Mouse (Mus musculus) embryo, embryonic 11.5 days (tissue): Measurements from ENCODE around the gene Slc16a13.

Experiments used
- DNase-seq: peaks from one replicate; pipeline ENCODE4 v3.0.0-alpha.2; 2012; ENCODE audit warnings: low read depth, low spot score

The Slc16a13 gene

DNA sequence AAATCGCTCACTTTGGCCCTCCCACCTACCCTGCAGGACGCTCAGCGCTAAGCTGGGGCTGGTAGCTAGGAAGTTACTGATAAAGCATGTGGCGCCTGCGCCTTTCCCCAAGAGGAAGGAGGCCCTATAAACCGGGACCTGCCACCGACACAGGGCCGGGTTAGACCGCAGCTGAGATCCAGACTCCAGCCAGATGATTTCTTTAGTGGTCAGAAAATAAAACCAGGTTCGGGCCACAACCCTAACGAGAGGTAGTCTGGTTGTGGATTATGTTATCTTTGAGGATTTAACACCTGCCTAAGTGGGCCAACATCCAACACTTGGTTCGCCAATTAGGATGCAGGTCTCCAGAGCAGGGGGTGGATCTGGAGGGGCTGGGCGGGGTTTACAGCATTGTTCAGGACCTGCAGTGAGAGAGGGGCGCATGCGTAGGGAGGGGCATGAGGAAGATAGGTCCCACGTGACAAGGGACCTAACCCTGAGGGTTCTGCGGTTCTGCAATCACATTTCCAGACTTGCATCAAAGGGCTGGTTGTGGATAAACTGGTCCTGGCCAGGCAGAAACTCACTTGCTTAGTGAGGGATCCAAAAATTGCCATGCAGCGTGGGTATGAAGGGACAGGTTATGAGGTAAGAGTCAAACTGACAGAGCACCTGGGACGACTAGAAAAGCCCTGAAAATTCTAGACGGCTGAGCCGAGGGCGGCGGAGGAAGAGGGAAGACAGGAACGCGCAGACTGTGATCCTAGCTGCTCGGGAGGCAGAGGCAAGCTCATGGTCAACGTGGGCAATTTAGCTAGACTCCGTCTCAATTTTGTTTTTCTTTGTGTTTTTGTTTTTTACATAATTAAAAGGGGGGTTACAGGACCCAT is at the start of gene Slc16a13:
Slc16a13 (minus strand) TSS at position 334 of the 872 bp plus-strand sequence.
- peak; percentile 92 for DNase-seq

DNA sequence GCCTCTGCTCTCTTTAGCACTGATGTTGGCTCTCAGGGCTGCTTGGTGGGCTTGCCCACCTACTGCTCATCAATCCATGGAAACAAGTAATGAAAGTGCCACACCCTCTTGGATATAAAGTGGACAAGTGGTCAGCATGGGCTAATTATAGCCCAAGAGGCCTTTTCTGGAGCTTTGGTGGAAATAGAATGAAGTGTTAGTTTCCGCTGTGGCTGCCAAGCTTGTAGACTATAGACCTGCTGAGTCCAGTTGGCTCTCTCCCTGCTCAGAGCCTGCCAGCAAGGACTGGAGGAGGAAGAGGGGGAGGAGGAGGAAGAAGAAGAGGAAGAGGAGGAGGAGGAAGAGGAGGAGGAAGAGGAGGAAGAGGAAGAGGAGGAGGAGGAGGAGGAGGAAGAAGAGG is 45.5 kb upstream of the Slc16a13 start:
- DNase-seq = no peak

DNA sequence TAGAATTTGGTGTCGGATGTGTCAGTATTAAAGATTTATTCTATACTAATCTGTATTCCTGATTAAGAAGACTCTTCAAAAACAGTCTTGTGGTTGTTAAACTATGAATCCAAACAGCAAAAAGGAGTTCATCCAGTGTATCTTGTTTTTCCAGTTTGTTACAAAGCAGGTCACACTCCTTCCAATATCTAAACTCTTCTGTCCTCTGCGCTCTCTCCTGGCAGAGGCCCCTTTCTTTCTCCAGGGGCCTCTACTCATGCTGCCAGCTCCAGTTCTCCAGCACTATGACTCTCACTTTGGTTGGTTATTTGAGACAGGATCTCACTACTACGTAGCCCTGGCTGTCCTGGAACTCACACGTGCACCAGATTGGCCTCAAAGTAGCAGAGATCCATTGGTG is 45.0 kb upstream of the Slc16a13 start:
- DNase-seq = no peak

DNA sequence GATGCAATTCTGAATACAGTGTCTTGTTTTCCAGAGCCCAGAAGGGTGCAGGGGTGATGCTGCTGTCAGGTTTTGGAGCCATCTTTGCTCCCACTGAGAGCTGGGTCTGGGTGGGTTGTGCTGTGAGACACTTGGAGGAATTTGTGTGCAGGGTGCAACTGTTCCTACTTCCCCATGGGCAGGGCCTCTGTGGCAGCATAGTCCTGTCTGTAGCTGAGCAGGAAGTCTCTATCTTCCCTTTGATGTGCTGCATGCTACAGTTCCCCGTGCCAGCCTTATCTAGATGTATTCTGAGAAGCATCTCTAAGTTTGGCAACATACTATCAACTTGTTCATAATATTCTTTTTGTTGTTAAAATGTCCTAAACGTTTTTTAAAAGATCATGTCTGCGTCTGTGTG is 44.4 kb upstream of the Slc16a13 start:
- no peak for DNase-seq

DNA sequence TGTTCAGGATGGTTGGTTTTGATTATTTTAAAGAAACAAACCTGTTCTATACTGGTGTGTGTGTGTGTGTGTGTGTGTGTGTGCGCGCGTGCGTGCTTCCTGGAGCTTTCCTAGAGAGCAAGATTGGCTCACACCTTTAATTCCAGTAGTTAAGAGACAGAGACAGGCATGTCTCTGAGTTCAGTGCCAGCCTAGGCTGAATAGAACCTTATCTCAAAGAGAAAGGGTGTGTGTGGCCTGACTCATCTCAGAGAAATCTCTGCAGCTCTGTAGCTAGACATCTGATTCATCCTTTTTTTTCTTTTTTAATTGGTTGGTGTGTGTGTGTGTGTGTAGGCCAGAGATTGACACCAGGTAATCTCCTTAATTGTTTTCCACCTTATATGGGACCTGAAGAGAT is 38.2 kb upstream of the Slc16a13 start:
- no peak for DNase-seq

DNA sequence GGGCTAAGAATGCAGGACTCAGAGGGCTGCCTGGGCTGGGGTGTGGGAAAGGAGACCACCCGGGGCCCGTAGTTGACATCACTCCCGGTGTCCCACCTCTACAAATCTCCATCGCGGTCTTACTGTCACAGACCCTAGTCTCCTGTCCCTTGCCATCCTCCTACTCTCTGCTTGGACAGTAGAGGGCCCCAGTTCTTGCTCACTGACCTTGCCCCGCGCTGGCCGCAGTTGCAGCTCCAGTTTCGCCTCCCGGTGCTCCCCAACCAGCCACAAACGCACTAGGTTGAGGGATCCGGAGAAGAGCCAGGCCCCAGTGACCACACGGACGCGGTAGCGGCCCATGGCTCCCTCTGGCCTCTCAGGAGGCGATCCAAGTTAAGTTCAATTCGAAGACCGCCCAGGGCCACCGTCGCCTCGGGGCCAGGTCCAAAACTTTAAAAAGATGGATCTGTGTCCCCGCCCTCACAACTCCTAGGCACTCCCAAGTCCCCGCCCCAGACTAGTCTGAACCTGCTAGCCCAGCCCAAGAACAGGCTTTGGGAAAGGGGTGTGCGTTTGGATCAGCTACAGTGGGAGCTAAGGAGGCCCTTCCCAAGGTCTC is 34.2 kb upstream of the Slc16a13 start, which contains the start of gene Alox12:
Alox12 (minus strand) TSS at position 423 of the 601 bp plus-strand sequence.
- no peak for DNase-seq

DNA sequence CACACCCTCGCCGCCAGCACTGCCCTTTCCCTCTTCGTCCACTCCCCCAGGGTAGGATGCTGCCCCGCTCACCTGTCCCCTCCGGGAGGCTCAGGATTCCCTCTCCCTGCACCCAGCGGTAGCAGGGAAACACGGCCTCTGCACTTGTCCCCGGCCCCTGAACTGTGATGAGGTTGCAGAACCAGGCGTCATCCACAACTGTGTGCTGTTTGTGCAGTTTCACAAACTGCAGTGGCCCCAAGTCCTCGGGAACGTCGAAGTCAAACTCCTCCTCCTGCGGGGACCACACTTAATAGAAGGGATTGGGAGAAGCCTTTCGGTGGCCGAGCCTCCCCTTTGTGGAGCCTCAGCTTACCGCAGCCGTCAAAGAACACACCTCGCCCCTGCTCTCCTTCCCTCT is 33.5 kb upstream of the Slc16a13 start:
- no peak for DNase-seq

DNA sequence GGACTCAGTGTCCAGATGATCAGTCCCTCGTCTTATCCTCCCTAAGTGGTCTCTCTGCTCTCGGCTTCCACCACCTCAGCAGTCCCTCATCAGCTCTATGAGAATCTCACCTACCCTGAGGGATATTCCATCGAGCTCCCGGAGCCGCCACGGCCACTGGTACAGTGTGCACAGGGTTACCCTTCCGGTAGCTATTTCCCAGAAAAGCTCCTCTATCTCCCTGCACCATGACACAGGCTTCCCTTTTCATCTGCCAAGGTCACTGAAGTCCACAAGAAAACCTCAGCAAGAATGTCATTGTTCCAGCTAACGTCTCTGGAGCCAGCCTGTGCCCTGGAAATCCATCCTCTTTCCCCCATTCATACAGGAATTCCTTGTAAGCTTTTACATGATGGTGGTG is 31.0 kb upstream of the Slc16a13 start:
- DNase-seq = no peak

DNA sequence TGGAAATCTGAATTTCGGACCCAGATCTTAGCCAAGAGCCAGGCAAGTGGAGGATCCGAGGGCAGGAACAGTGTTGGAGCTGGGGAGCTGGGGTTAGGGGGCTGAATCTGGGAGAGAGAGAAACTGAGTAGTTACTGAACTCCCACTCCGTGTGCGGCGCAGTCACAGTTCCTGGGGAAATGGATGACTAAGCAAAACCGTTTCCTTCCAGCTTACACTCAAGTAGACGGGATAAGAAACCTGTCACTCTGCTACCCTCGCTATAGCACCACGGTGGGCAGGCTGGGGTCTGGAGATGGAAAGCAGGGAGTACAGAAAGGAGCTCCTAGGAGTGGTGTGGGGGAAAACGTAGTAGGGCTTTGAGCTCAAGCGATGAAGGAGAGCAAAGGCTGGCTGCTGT is 29.3 kb upstream of the Slc16a13 start:
- DNase-seq = no peak

DNA sequence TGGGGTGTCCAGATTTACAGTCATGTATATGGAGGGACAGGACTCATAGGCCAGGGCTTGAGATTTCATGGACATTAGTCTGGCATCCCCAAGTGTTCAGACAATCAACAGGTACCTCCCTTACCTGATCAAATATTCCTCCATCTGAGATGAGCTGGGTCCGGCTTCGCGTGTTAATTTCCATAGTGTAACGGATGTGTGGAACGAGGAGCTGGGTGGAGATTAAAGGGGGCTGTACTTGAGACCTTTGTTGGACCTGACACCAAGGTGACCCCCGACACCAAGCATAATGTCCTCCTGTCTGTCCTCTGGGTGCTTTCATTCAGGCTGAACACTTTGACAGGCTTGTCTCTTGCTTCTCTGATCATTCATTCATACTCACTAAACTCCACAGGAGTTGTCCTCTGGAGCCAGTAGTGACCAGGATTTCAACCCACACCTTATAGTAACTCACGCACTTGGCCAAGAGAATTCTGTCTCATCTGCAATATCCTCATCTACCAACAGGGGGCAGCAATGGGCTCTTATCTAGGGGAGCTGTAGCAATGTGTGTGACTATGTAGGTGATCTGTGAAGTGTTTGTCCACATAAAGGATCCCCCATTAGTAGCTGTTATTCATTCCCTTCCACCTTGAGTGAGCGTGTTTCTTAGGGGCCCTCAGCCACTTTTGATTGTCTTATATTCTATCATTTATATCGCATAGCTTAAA is 26.4 kb upstream of the Slc16a13 start:
- DNase-seq = no peak

DNA sequence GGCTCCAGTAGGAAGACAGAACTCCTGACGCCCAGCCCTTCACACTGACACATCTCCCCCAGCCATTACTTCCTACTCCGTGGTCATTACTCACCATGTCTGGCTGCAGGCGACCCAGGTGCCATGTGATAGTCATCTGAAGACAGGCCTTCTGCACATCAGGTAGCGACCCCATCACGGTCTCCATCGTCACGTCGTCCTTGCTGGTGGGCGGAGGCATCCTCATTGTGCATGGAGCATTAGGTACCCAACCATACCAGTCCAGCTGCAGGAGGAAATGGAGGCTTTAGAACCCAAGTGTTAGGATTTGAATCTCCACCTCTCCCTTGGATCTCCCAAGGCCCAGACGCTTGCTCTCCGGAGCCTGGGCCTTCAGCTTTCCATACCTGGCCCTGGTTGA is 21.7 kb upstream of the Slc16a13 start:
- no peak for DNase-seq

DNA sequence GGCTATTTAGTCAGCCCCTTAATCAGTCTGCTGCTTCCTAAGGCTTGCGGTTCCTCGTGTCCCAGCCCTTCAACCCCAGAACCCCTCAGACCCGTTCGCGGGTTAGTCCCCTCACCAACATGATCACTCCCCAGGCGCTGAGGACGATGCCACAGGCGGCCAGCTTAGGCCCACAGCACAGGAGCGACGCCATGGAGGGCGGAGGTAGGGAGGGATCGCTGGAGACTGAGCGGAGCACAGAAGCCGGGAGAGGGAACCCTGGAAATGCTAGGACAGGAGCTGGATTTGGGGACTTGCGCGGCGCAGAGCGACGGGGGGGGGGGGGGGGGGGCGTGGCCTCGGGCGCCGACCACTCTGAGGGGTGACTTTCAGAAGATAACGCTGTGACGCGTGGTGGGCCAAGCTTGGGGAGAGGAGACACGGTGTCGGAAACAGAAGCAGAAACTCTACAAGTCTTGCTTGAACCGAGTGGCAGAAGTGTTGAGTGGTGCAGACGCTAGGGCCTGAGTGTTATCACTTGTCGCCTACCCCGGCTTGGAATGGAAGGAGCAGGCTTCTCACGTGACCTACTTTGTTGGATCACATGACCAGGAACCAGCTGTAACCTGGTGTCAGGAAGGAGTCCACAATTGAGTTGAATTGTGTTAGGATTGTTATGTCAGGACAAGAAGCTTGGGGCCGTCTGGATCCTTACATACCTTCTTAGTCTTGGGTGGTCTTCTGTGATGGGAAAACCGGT is 18.8 kb upstream of the Slc16a13 start, which contains the start of the genes Gm21988 and Rnasek:
Gm21988 (minus strand) TSS at position 290 of the 739 bp plus-strand sequence.
Rnasek (minus strand) TSS at position 302 of the 739 bp plus-strand sequence.
- DNase-seq = peak; percentile 75

DNA sequence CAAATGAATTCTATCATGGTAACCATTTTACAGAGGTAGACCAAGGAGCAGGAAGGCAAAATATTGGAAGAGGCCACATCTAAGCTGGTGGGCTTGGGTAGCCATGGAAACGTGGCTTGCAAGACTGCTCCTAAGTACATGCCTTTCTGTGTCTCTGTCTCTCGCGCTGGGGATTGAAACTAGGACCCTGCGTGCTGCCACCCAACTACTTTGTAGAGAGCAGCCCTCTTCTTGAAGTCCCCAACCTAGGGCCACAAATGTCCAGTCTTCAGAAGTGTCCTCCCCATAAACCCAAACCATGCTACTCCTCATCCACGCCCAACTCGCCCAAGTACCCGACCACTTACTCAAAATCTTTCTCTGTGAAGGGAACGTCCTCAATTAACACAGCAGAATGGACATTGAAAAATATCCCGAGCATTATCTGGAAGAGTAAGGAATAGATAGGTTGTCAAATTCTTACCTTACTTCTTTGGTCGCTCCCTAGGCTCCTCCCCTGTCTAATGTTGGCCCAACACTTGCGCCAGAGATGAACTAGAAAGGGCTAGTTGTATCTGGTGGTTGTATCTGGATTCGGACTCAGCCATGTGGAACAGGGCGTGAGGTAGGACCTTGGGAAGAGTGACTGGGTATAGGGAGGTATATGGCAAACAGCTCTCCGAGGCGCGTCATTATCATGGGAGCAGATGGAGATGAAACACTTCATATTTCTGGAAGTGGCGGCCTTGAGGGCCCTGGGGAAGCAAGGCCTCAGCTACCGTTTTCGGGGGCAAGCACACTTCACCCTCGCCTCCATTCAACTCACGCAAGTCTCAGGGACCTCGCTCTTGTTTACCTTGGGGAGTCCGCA is 18.0 kb upstream of the Slc16a13 start:
- DNase-seq = no peak

DNA sequence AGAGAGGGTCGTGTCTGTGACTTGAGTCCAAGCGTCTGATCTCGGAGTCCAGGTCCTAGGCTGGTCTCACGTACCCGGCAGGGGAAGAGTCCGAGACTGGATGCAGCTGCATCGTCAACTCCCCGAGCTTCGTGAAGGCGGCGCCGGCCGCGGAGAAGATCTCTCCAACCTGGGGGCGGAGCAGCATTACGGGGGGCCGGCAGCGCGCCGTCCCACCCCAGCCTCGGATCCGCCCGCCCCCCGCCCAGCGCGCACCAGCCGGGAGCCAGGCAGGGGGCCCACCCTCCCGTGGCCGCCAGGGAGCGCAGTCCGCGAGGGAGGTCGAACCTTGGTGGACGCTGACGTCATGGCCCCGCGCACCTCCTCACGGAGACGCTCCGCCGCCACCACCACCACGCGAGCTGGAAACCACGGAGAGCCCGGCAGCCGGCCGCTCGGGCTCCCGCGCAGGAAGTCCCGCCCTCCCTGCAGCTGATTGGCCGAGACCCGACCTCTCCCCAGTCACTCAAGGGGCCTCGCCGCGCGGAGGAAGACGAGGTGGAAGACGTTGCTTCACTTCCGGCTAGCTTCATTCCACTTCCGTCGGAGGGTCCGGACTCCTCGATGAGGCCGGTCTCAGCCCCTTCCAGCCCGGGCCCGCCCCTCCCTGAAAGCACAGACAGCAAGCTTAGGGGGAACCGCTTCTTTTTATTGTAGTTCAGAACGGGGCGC is 16.7 kb upstream of the Slc16a13 start, which contains the start of gene 0610010K14Rik:
0610010K14Rik (minus strand) TSS at position 458 of the 711 bp plus-strand sequence.
- DNase-seq = peak; percentile 91

DNA sequence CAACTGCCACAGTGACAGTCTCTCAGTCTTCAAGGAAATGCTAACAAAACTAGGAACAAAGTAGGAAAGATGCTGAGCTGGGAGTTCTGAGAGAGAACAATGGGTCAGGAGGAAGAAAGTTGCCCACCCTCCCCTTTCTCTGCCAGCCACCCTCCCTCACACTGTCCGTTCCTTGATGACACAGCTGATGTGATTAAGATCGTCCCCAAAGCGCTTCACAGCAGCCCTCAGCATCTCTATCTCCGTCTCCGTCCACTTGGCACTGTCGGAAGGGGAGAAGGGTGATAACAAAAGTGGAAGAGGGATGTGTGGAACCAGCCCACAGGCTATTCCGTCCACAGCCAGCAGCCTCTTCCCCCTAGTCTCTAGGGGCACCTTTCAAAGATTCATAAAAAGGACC is 15.9 kb upstream of the Slc16a13 start:
- DNase-seq = no peak

DNA sequence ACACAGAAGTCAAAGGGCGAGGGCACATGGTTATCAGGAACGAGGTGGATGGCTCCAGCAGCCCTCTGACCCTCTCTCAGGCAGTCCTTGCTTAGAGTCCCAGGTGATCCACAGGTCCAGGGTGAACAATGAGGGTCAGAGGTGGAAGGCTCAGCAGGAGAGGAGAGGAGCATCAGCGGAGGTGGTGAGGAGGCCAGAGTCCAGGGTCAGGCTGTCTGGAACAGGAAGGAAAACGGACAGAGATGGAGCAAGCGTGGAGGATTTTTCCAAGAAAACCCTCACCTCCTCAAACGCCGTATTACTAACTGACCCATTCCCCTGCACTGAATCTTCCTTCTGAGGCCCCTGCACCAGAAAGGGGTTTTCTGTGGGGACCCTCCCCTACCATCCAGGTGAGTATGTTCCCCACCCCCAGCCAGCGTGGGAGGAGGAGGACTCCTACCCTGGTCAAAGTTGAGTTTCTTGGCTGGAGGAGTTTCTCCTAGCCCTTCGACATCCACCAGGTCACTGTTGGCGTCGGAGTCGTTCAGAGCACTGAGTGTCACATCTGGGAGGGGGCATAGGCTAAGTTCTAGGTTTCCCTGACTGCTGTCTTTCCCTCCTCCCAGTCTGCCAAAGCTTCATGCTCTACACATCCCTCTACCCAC is 14.5 kb upstream of the Slc16a13 start:
- no peak for DNase-seq

DNA sequence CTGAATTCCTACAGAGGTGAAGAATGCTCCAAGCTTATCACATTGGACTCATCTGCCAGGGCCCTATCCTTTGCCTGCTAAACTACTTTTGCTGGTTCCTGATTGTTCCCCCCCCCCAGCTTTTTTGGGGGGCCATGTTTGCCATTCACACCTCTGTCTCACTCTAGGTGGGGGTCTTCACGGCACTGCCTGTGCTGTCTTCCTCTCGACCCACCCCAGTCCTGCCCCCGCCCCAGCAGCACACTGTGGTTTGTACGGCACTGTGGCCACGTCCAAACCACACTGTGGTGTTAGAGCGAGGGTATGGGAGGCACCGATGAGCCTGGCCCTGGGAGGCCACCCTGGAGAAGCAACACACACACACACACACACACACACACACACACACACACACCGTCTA is 13.6 kb upstream of the Slc16a13 start:
- no peak for DNase-seq

DNA sequence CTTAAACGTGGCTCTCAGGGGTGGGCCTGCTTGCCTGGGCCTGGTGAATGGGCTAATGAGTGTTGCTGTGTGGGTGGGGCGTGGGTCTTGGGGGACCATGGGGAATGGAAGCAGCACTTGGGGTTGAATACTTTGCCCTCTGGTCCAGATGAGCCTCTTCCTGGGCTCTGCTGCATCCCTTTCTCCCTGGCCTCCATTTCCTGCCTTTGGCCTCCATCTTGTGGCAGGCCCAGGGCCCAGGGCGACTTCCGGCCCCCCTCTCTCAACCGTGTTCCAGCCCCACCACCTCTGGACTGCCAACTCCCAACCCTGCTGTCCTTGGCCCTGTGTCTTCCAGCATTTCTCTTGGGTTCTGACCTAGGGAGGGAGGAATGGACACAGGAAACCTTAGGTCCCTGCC is 13.2 kb upstream of the Slc16a13 start:
- DNase-seq = no peak

DNA sequence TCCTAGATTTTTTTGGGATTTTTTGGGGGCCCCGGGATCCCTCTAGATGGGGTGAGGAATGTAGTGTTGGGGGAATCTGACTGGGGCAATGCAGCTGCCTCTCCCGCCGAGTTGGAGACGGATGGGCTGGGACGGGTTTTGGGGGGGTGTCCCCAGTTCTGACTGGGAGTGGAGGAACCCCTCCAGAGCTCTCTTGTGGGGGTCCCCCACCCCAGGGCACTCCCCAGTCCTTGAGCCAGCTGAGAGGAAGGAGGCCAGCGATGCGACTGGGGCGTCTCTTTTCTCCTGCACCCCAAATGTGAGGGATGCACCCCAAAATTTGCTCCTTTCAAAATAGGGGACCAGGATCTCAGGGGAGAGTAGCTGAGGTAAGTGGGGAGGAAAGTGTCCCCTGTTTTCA is 12.2 kb upstream of the Slc16a13 start:
- DNase-seq = no peak
